8 mouse cellular contexts compared by ENCODE assay signal in genomic region chr17:86535827-86536656, GRCm38 (mm10). TPM values are rescaled to one million over a fixed set of nuclear protein-coding genes. Genes with fewer than 3 reads are reported as not detected.
DNase-seq lines count a peak whose midpoint lies in the region; ATAC-seq lines count a peak whose summit lies in the region.

No protein-coding gene starts in this region.

- peak; percentile 27 to 72 for DNase-seq in urinary bladder, adult 18-20 months (ENCODE audit: low spot score in 2 of 2)
- DNase-seq in urinary bladder, postnatal 10 days (ENCODE audit: low spot score): no peak
- peak; percentile 78 for DNase-seq in embryo, embryonic 9.5 days (ENCODE audit: extremely low spot score)
- peak; percentile 97 for DNase-seq in heart, adult 11 months
- DNase-seq in kidney, adult 11 months: peak; percentile 66
- peak; percentile 73 for DNase-seq in left cerebral cortex, postnatal 4 days
- DNase-seq in spleen, adult 12 weeks (ENCODE audit: low spot score): peak; percentile 24

- no peak overlapping the region for H3K9ac ChIP-seq in midbrain, embryonic 12.5 days (replicated peaks)

- peaks cover 3% of the 10 kb centered on the region; the same call in 1 of the 2 replicates for H3K27me3 ChIP-seq in midbrain, embryonic 12.5 days

- H3K4me1 ChIP-seq in midbrain, embryonic 12.5 days: 0 out of 2 replicates have a peak, but pooled peaks cover 9% of the 10 kb centered on the region

- no peak overlapping the region for H3K27ac ChIP-seq in midbrain, embryonic 12.5 days (replicated peaks)

- H3K4me2 ChIP-seq in midbrain, embryonic 12.5 days (replicated peaks): peak overlapping the region; percentile 22

- intact Hi-C loops in left cerebral cortex, postnatal 4 days (cut with DNase I): loop anchor here (5.0 to 10.0 kb wide), 2 partner anchors 276 to 359 kb away; no protein-coding TSS in a partner anchor

- 50% methylated on average over 22 of the region's 22 CpGs for WGBS in midbrain, embryonic 12.5 days

- no peak overlapping the region for H3K4me3 ChIP-seq in midbrain, embryonic 12.5 days

- no peaks in the 10 kb centered on the region for H3K36me3 ChIP-seq in midbrain, embryonic 12.5 days

- no peak for ATAC-seq in midbrain, embryonic 12.5 days (ENCODE audit: low FRiP score, low read depth)

- H3K9me3 ChIP-seq in midbrain, embryonic 12.5 days: no peaks in the 10 kb centered on the region

RNA-seq across cellular contexts. Expression of gene Gm10309, which starts 31.0 kb away (rescaled TPM):
- not detected for total RNA-seq in left cerebral cortex, postnatal 4 days (2021)
- 0.22 and 0.42 TPM in 2 replicates for polyA plus RNA-seq in midbrain, embryonic 12.5 days (2016; fragmentation: Nextera tagmentation; extraction: Ambion mirVana)
